Mouse (Mus musculus) splenic B cell, adult 2 months (primary cell): Measurements from ENCODE around the gene 4933400A11Rik.

Experiments used
- DNase-seq: peaks from one replicate; pipeline ENCODE4 v3.0.0-alpha.2; 2011; ENCODE audit warnings: low read depth, low spot score
- H3K27me3 ChIP-seq: 2 replicates; pipeline ENCODE4 v1.6.1; 2012; ENCODE audit warnings: mild to moderate bottlenecking, low read length, moderate library complexity, mixed read lengths; ENCODE audit not compliant: control insufficient read depth, poor library complexity, insufficient read depth, severe bottlenecking
- H3K36me3 ChIP-seq: 2 replicates; pipeline ENCODE4 v1.6.1; 2012; ENCODE audit warnings: mild to moderate bottlenecking, low read length, moderate library complexity, mixed read lengths; ENCODE audit not compliant: control insufficient read depth, poor library complexity, insufficient read depth, severe bottlenecking

Gene 4933400A11Rik

DNA sequence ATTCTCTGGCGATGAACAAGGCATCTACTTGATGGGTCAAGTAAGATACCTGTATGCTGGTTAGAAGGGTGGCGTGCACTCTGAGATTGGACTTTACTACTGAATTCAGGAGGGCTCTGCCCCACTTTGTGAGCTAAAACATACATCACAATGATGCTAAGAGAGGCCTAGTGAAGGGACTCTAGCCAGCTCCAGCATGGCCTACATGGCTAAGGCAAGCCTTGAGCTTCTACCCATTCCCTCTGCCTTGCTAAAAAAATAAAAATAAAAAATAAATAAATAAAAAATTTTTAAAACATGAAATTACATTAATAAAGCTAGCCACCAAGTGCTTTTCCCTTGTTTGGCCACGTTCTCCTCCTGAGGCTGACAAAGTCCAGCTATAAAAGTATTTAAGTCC lies at the start of gene 4933400A11Rik:
TSS of gene 4933400A11Rik (minus strand) at position 101 of the 400 bp plus-strand sequence.
- Histone ChIP-seq H3K27me3 (no peaks in the 10 kb centered on the region), H3K36me3 (no peaks in the 10 kb centered on the region)
- DNase-seq: no peak

DNA sequence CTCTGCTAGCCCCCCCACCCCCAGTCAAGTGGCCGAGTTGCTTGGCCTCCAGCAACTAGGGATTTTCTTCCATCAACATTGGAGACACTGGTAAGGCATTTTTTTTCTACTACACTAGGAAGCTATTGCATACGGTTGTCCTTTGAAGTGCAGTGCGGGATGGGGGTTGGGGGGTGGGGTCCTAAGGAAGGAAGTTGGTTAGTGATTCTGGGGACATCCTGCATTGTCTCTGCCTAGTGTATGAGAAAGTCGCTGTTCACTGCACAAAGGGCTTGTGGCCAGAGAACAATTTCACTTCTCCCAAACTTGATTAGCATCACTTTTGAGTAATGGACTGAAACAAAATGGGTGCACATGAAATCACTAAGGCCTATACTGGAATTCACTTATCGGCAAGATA lies 48.7 kb upstream of the 4933400A11Rik start:
- Histone ChIP-seq H3K36me3 (no peaks in the 10 kb centered on the region), H3K27me3 (no peaks in the 10 kb centered on the region)
- DNase-seq: peak; percentile 1

DNA sequence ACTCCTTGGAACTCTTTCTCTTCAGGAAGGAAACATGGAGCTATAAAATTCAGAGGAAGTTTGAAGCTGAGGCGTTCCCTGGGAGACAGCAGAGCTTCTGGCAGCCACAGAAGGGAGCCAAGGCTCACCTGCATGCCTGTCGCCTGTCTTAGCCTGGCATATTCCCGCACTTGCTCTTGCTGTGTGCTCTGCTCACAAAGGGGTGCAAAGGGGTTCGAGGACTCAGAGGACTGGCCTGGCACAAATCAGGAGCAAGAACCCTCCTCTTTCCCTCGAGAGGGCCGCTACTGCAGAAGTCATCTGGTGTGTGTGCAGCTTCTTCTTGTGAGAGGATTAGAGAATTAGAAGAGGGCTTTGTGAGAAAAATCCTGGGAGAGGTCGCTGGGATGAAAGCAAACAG lies 48.3 kb upstream of the 4933400A11Rik start:
- no peaks in the 10 kb centered on the region for H3K36me3 ChIP-seq
- no peaks in the 10 kb centered on the region for H3K27me3 ChIP-seq
- no peak for DNase-seq

DNA sequence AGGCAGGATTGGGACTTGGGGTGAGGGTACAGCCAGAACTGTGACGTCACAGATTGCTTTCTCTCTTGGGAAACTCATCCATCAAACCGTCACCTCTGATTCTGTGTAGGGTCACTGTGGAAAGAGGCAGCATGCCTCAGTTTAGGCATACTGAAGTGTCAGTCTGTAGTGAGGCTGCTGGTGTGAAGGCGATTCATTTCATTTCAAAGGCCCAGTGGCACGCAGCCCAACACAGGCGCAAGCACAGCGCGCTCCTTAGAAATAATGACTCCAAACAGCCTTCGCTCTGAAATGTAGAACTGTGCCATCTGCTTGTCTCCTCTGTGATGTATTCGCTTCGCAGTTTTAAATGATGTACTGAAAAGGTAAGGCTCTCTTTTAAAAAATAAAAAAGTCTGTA lies 47.5 kb upstream of the 4933400A11Rik start:
- Histone ChIP-seq H3K27me3 (no peaks in the 10 kb centered on the region), H3K36me3 (no peaks in the 10 kb centered on the region)
- no peak for DNase-seq

DNA sequence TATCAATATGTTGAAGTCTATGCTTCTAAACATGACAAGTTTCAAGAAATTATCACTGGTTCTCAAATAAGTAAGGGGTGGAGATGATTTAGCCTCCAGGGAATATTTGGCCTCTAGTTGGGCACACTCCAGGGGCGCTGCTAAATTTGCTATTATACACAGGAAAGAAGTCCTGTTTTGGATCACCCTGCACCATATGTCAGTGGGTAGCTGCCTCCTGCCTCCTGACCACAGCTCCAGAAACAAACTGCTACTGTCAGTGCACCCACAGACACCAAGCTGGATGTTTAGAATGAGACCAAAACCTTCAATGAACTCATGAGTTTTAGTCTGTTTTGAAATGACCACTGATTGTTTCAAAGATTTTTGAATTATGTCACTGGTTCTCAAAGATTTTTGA lies 34.2 kb upstream of the 4933400A11Rik start:
- H3K27me3 ChIP-seq: no peaks in the 10 kb centered on the region

DNA sequence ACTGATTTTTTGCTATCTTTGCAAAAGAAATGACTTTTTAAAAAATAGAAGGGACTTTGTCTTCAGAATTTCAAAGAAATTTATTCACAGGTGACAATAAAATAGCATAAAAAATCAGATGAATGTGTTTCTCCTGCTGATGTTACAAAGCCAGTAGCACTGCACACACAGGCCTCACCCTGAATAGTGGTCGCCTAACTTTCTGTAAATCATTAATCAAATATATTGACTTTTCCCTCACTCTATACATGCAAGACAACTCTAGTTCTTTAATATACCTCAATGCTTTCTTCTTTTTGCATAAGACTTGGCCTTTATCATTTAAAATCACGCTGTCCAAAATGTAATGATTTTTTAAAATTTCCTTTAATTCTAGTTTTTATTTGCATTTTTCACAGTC lies 32.3 kb upstream of the 4933400A11Rik start:
- H3K27me3 ChIP-seq: no peaks in the 10 kb centered on the region
- DNase-seq: no peak
- no peaks in the 10 kb centered on the region for H3K36me3 ChIP-seq

More for the DNA sequence above, 34.2 kb upstream of the 4933400A11Rik start:
- no peaks in the 10 kb centered on the region for H3K36me3 ChIP-seq
- no peak for DNase-seq

DNA sequence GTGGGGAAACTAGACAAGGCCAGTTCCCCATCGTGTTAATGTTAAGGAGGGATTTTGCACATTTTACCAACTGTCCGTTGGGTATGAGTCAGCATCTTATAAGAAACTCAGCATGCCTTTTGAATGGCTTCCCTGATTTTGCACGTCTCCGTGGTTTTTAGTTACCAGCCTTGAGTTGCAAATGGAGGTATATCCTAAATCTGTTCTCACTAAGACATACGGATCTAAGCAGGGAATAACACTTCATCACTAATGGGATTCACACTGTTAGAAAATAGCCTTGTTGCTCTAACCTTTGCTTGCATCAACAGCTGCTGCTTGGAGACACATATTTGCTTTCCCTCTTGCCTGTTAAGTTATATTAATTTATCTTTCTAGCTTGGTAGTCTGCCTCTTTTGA lies 31.9 kb upstream of the 4933400A11Rik start:
- Histone ChIP-seq H3K27me3 (no peaks in the 10 kb centered on the region), H3K36me3 (no peaks in the 10 kb centered on the region)

DNA sequence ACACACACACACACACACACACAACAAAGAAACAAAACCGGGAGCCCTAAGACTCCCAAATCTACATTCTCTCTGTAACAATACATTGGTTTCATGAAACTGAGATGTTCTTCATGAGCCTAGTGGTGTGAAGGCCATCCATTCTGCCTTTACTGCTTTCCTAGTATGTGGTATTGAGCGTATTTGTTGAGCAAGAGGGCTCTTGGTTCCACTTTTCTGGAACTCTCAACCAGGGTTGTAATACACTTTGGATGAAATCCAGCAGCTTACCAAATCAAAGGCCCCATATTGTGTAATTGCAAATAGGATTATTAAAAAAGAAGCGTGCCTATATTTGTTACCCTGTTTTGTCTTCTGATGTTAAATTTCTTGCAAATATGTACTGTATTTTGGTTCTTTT lies 28.3 kb upstream of the 4933400A11Rik start:
- DNase-seq: no peak
- H3K36me3 ChIP-seq: no peaks in the 10 kb centered on the region
- no peaks in the 10 kb centered on the region for H3K27me3 ChIP-seq

More for the DNA sequence above, 31.9 kb upstream of the 4933400A11Rik start:
- DNase-seq: no peak

DNA sequence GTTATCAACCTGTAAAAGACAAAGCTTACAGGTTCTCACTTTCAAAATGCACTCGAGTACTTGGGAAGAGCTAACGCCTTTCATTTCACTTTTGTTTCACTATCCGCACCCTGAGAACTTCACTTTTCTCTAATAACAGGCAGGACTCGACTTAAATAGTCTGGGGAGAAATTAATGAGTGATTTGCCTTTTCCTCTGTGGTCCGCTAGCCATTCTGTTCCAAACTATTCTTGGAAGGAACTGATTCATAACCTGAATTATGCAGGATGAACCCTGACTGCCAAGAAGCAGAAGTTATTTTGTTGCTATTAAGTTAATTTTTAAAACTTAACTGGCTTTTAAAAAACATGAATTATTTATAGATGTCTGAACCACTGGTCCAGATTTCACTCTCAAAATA lies 26.4 kb upstream of the 4933400A11Rik start:
- no peak for DNase-seq
- no peaks in the 10 kb centered on the region for H3K36me3 ChIP-seq

DNA sequence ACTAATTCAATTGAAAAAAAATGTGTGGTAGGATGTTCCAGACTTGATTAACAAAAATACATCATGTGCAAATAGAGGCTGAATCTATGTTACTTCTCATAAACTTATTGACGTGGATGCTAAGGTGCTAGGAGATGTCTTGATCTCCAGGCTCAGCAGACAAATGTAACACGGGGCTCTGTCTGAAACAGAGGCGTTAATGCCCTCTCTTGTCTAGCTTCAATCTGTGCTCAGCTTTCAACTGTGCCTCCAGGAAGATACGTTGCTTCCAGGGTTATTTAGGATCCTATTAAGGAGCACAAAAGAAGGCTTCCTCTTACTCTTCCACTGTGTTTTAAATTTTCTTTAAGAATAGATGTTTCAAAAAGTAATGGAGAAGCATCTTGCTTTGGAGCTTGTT lies 20.8 kb upstream of the 4933400A11Rik start:
- Histone ChIP-seq H3K36me3 (no peaks in the 10 kb centered on the region), H3K27me3 (no peaks in the 10 kb centered on the region)
- no peak for DNase-seq

More for the DNA sequence above, 26.4 kb upstream of the 4933400A11Rik start:
- H3K27me3 ChIP-seq: no peaks in the 10 kb centered on the region

DNA sequence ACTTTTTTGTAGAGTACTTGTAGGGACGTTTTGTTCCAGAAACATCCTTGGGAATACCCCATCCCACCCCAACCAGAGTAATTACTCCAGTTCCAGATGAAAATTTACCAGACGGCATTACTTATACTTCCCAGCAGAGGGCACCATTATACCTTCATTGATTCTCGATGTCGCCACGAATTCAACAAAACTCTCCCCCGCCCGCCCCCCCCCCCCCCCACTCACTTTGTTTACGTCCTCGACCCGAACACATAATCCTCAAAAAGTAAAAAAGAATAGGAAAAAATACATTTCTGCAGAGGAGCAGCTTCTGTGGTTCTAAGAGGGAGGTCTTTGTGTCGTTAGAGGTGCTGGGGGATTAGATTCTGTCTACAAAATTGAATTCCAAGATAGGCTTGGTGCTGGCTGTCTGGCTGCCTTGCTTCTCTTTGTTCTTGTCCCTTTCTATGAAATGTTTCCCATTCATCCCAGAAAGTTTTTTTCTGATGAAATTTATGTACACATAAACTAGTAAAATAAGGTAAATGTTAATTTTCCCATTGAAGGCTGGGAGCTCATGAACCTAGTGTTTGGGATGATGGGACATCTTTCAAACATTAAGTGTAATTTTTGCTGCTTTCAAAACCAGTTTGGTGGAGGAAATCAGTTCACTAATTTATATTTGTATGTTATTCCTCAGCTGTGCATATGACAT lies 19.7 kb upstream of the 4933400A11Rik start:
- Histone ChIP-seq H3K36me3 (no peaks in the 10 kb centered on the region), H3K27me3 (no peaks in the 10 kb centered on the region)
- DNase-seq: peak; percentile 36

DNA sequence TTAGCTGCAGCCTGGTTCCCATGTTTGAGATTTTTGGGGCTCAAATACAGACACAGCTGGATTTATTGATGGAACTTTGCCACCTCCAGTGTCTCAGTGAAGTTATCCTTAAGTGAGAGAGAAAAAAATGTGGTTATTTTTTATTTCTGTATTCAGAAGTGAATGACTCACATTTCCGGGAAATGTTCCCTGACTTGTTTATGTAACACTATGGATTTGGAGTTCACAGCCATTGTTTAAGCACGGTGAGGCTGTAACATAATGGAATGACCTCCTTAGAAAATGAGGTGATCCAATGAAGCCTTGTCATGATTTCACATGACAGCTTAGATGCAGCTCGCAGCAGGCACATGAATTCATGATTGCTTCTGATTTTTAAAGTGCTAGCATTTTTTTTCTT lies 17.7 kb upstream of the 4933400A11Rik start:
- Histone ChIP-seq H3K36me3 (no peaks in the 10 kb centered on the region), H3K27me3 (no peaks in the 10 kb centered on the region)
- no peak for DNase-seq

DNA sequence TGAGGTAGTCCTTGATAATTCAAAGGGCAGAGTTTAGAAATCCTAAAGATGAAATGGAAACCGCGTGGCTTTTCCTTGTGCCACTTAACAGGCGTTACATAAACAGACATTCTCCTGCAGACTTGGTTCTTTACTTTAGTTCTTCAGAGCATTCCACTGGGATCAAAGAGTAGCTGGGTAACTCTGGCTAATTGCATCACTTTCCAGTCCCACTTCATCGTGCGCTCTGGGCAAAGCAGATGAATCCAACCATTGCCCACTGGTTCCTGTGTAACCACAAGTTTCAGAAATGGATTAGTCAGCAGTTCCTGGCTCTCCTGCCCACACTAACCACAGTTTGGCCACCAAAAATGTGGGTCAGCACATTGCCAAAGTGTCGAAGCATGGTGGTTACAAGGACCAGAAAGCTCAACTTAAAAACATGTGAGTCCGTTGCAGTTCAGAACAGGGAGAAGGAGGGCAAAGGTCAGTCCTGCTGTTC lies 15.4 kb upstream of the 4933400A11Rik start:
- DNase-seq: no peak
- Histone ChIP-seq H3K27me3 (no peaks in the 10 kb centered on the region), H3K36me3 (no peaks in the 10 kb centered on the region)

DNA sequence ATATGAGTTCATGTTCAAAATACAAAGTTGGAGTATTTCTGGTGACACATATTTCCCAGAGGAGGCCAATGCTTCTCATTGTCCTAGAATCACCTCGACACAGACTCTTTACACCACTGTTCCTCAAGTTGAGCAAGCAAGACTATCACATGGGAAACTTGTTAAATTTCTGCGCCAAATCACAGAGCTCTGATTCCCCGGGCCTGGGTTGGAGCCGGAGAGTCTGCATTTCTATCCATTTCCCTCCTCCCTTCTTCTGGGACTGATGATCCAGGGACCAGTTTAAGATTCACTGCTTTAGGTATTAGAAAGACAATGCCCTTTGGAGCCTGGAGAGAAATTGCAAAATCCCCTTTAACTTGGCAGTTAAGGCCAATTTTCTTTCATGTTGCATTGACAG lies 15.0 kb upstream of the 4933400A11Rik start:
- DNase-seq: no peak
- no peaks in the 10 kb centered on the region for H3K36me3 ChIP-seq
- no peaks in the 10 kb centered on the region for H3K27me3 ChIP-seq

DNA sequence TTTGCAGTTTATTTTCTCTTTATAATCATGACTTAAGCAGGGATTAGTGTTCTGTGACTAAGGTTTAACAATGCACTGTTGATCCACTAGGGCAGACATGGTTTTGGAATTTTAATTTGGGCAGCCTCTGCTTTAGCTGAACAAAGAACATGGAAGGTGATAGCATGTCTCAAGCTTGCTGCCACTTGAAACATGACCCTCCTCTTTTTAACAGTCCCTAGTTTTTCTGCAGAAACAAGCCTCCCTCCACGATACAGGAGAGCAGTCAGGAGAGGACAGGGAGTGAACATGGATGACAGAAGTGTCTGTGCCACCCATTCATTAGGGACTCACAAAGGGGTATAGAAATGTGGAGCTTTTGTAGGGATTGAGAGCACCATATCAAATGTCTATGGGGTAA lies 13.4 kb upstream of the 4933400A11Rik start:
- no peaks in the 10 kb centered on the region for H3K36me3 ChIP-seq
- DNase-seq: no peak
- no peaks in the 10 kb centered on the region for H3K27me3 ChIP-seq

DNA sequence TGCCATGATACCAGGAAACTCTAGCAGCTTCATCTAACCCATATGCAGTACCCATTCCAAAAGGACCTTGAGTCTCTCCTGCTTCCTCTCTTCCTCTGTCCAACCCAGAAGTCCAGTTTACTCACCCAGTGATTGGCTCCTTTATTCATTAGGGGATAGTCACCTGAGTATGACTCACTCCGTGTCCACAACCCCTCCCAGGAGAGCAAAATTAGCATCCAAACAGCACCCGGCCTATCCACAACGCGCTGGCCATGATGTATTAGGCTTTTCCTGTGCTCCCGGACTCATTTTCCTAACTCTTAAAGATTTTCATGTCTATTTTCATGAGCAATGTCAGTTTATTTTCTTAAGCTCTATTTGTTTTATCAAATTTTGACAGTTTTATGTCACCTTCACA lies 10.3 kb upstream of the 4933400A11Rik start:
- no peaks in the 10 kb centered on the region for H3K36me3 ChIP-seq
- DNase-seq: no peak
- H3K27me3 ChIP-seq: no peaks in the 10 kb centered on the region
